Mouse (Mus musculus): ENCODE measurements around the gene Myh13. TPM values are rescaled to one million over a fixed set of nuclear protein-coding genes. Genes with fewer than 3 reads are reported as not detected.

The Myh13 gene
- polyA plus RNA-seq, 1 experiment = not detected

DNA sequence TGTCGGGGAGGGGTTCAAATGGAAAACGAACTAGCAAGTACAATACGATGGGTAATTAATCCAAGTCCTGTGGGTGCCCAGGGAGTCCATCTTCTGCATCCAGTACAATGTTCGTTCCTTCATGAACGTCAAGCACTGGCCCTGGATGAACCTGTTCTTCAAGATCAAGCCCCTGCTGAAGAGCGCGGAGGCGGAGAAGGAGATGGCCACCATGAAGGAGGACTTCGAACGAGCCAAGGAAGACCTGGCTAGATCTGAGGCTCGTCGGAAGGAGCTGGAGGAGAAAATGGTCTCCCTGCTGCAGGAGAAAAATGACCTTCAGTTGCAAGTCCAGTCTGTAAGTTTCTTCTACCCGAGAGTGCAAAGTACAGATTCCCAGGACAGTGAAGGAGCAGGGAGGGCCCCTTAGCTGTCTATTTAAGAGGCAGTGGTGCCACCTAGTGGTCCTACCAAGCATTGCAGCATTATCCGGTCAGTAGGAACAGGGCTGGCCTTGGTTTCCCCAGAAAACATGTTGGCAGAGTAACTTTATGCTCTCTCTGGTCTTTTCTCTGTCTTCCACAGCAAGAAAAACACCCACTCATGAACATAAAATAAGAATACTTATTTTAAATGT, 28.8 kb downstream of the Myh13 start:
- WGBS = 52% methylated on average over 14 of the region's 14 CpGs
- Histone ChIP-seq H3K27ac (ENCODE audit: control insufficient read depth, insufficient read depth, low read depth, low read length, poor library complexity) (no peak overlapping the region), H3K4me3 (replicated peaks; ENCODE audit: control insufficient read depth, low read depth, low read length) (no peak overlapping the region), H3K4me1 (ENCODE audit: control insufficient read depth, insufficient read depth, low read length) (no peaks in the 10 kb centered on the region)
- TF ChIP-seq CTCF (IDR thresholded peaks at IDR 0.05; ENCODE audit: control insufficient read depth, insufficient read depth, low read length) = peak; percentile 75
- no peak for TF ChIP-seq POLR2A (IDR thresholded peaks at IDR 0.05; ENCODE audit: borderline replicate concordance, control insufficient read depth, low read depth, low read length)

DNA sequence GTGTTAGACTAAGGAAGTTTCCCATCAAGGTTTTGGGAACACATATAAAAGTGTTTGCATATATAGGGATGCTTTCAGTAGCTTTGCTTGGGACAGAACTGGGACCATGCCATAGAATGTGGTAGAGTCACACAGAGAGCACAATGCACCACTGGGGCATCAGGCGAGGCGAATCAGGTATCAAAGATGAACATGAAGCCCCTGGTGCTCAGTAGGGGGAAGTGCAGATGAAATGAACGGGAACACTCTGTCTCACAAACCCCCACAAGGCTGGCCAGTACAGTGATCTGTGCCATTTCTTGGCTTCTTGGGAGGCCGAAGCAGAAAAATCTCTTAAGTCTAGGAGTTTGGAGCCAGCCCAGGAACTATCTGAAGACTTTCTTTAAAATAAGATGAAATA, 31.6 kb downstream of the Myh13 start:
- 42% methylated on average over 4 of the region's 4 CpGs for WGBS
- no peaks in the 10 kb centered on the region for H3K4me1 ChIP-seq (ENCODE audit: control insufficient read depth, insufficient read depth, low read length)
- no peak overlapping the region for H3K27ac ChIP-seq (ENCODE audit: control insufficient read depth, insufficient read depth, low read depth, low read length, poor library complexity)
- no peak overlapping the region for H3K4me3 ChIP-seq (replicated peaks; ENCODE audit: control insufficient read depth, low read depth, low read length)
- TF ChIP-seq POLR2A (IDR thresholded peaks at IDR 0.05; ENCODE audit: borderline replicate concordance, control insufficient read depth, low read depth, low read length) (no peak), CTCF (IDR thresholded peaks at IDR 0.05; ENCODE audit: control insufficient read depth, insufficient read depth, low read length) (no peak)

DNA sequence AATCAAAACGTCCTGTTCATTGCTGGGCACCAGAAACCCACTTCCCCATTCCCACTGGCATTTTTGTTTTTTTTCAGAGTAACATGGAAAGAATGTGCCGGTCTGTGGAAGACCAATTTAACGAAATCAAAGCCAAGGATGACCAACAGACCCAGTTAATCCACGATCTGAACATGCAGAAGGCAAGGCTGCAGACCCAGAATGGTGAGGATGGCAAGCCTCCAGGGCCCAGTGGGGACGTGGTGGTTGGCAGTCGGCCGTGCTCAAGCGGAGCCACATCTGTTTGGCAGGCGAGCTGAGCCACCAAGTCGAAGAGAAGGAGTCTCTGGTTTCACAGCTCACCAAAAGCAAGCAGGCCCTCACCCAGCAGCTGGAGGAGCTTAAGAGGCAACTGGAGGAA, 36.6 kb downstream of the Myh13 start:
- TF ChIP-seq POLR2A (IDR thresholded peaks at IDR 0.05; ENCODE audit: borderline replicate concordance, control insufficient read depth, low read depth, low read length) = no peak
- TF ChIP-seq CTCF (IDR thresholded peaks at IDR 0.05; ENCODE audit: control insufficient read depth, insufficient read depth, low read length) = no peak
- H3K4me1 ChIP-seq (ENCODE audit: control insufficient read depth, insufficient read depth, low read length) = no peaks in the 10 kb centered on the region
- H3K27ac ChIP-seq (ENCODE audit: control insufficient read depth, insufficient read depth, low read depth, low read length, poor library complexity) = no peak overlapping the region
- H3K4me3 ChIP-seq (replicated peaks; ENCODE audit: control insufficient read depth, low read depth, low read length) = no peak overlapping the region
- 55% methylated on average over 10 of the region's 10 CpGs for WGBS

GRCm38 (mm10) chr11:67362236-67362635, 40.8 kb downstream of the Myh13 start:
- Histone ChIP-seq H3K27ac (ENCODE audit: control insufficient read depth, insufficient read depth, low read depth, low read length, poor library complexity) (no peak overlapping the region), H3K4me3 (replicated peaks; ENCODE audit: control insufficient read depth, low read depth, low read length) (no peak overlapping the region), H3K4me1 (ENCODE audit: control insufficient read depth, insufficient read depth, low read length) (no peaks in the 10 kb centered on the region)
- 70% methylated on average over 3 of the region's 3 CpGs for WGBS
- TF ChIP-seq CTCF (IDR thresholded peaks at IDR 0.05; ENCODE audit: control insufficient read depth, insufficient read depth, low read length) (no peak), POLR2A (IDR thresholded peaks at IDR 0.05; ENCODE audit: borderline replicate concordance, control insufficient read depth, low read depth, low read length) (no peak)

DNA sequence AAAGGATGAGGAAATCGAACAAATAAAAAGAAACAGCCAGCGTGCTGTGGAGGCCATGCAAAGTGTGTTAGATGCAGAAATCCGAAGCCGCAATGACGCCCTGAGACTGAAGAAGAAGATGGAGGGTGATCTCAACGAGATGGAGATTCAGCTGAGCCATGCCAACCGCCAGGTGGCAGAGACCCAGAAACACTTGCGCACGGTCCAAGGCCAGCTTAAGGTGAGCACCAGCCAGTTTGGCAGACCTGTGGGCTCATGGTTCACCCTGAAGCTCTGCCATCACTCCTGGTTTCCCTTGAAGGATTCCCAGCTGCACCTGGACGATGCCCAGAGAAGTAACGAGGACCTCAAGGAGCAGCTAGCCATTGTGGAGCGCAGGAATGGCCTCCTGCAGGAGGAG, 43.1 kb downstream of the Myh13 start:
- Histone ChIP-seq H3K4me3 (replicated peaks; ENCODE audit: control insufficient read depth, low read depth, low read length) (no peak overlapping the region), H3K27ac (ENCODE audit: control insufficient read depth, insufficient read depth, low read depth, low read length, poor library complexity) (no peak overlapping the region), H3K4me1 (ENCODE audit: control insufficient read depth, insufficient read depth, low read length) (no peaks in the 10 kb centered on the region)
- TF ChIP-seq POLR2A (IDR thresholded peaks at IDR 0.05; ENCODE audit: borderline replicate concordance, control insufficient read depth, low read depth, low read length) (no peak), CTCF (IDR thresholded peaks at IDR 0.05; ENCODE audit: control insufficient read depth, insufficient read depth, low read length) (no peak)
- WGBS = 81% methylated on average over 12 of the region's 12 CpGs

- 80% methylated on average over 14 of the region's 14 CpGs for WGBS
- Histone ChIP-seq H3K27ac (ENCODE audit: control insufficient read depth, insufficient read depth, low read depth, low read length, poor library complexity) (no peak overlapping the region), H3K4me3 (replicated peaks; ENCODE audit: control insufficient read depth, low read depth, low read length) (no peak overlapping the region), H3K4me1 (ENCODE audit: control insufficient read depth, insufficient read depth, low read length) (no peaks in the 10 kb centered on the region)
- TF ChIP-seq POLR2A (IDR thresholded peaks at IDR 0.05; ENCODE audit: borderline replicate concordance, control insufficient read depth, low read depth, low read length) = no peak
- no peak for TF ChIP-seq CTCF (IDR thresholded peaks at IDR 0.05; ENCODE audit: control insufficient read depth, insufficient read depth, low read length)
Observed at GRCm38 (mm10) chr11:67364986-67365721, 43.7 kb downstream of the Myh13 start.

DNA sequence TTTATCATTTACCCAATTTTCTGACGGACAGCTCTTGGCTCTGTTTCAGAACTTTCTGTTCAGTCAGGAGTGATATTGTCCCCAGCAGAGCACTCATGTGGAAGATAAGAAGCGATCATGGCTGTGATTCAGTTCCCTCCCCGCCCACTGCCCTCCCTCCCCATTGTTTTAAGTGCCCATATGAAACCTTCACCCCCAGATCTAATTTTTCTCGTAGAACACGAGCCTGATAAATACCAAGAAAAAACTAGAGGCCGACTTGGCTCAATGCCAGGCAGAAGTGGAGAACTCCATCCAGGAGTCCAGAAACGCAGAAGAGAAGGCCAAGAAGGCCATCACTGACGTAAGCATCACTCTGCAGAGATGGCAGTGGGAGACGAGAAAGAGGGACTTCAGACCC, 45.5 kb downstream of the Myh13 start:
- Histone ChIP-seq H3K27ac (ENCODE audit: control insufficient read depth, insufficient read depth, low read depth, low read length, poor library complexity) (no peak overlapping the region), H3K4me3 (replicated peaks; ENCODE audit: control insufficient read depth, low read depth, low read length) (no peak overlapping the region), H3K4me1 (ENCODE audit: control insufficient read depth, insufficient read depth, low read length) (no peaks in the 10 kb centered on the region)
- 63% methylated on average over 9 of the region's 9 CpGs for WGBS
- no peak for TF ChIP-seq CTCF (IDR thresholded peaks at IDR 0.05; ENCODE audit: control insufficient read depth, insufficient read depth, low read length)
- TF ChIP-seq POLR2A (IDR thresholded peaks at IDR 0.05; ENCODE audit: borderline replicate concordance, control insufficient read depth, low read depth, low read length) = no peak

DNA sequence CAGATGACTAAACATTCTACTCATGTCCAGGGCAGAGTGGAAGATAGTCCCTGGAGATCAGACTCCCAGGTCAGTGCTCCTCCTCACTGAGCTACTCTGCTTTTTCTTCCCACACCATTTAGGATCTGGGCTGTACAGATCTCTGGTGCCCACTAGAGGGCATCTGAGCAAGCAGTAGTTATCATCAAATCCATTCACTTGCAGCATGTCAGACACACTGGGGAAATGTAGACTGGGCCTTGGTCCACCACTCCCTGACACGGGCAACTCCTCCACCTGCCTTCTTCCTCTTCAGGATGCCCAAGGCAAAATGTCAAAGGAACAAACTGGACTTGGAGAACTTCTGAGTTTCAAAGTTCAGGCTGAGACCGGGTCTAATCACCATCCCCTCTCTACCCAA, 51.9 kb downstream of the Myh13 start:
- H3K4me3 ChIP-seq (replicated peaks; ENCODE audit: control insufficient read depth, low read depth, low read length) = no peak overlapping the region
- 44% methylated on average over 2 of the region's 2 CpGs for WGBS
- TF ChIP-seq POLR2A (IDR thresholded peaks at IDR 0.05; ENCODE audit: borderline replicate concordance, control insufficient read depth, low read depth, low read length) (no peak), CTCF (IDR thresholded peaks at IDR 0.05; ENCODE audit: control insufficient read depth, insufficient read depth, low read length) (peak; percentile 43)
- H3K4me1 ChIP-seq (ENCODE audit: control insufficient read depth, insufficient read depth, low read length) = no peaks in the 10 kb centered on the region
- H3K27ac ChIP-seq (ENCODE audit: control insufficient read depth, insufficient read depth, low read depth, low read length, poor library complexity) = no peak overlapping the region
